Mouse (Mus musculus) liver, postnatal 0 days (tissue): ENCODE measurements at regions not wholly inside any gene's neighbourhood (a gene's known extent, or its start where the extent isn't known, plus 50 kb on each side); places are given as distances from the start of the nearest gene placed in this dataset.

ENCODE experiments used
- CTCF ChIP-seq: sonication (generic); IDR thresholded peaks from 2 replicates; pipeline ENCODE4 v1.5.1; 2016; ENCODE audit warnings: antibody characterized with exemption, low read depth
- EP300 ChIP-seq: IDR thresholded peaks from 2 replicates; pipeline ENCODE4 v1.6.1; 2016; ENCODE audit warnings: antibody characterized with exemption, low read depth, mild to moderate bottlenecking

DNA sequence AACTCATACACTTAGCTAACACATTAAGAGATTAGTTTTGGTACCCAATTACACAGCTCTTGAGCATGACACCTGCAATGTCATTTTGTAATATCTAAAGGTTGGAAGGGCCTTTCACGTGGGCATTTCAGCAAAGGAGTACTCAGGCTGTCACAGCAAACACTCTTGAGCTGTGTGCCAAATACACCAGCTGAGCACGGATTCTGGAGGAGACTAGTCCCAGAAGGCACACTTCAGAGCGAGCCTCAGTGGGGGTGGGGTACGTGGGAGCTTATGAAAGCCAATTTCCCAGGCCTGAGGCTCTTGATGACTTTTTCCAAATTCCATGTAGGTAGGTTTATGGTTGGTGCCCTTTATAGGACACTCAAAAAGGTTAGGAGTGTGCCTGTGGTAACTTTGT is 218.1 kb downstream of the Rybp start:
- TF ChIP-seq EP300 (no peak), CTCF (no peak)
